Mouse (Mus musculus) adrenal gland, postnatal 4 days (tissue): ENCODE results near the gene Btbd35f10. TPM values are rescaled to one million over a fixed set of nuclear protein-coding genes. Genes with fewer than 3 reads are reported as not detected.
"Not testable (repeated sequence)": the region's sequence is repeated elsewhere in the genome, so short reads cannot be mapped to it uniquely, and the experiment has no call there.

Experiments used
- DNase-seq, 2 experiments: peaks; one replicate each; pipeline ENCODE4 v3.0.0; 2021 to 2022; ENCODE audit warnings: low spot score in 2 of 2, mixed read lengths in 2 of 2
- long read RNA-seq, 2 experiments: library from polyadenylated mRNA; stranded (forward); transcript quantifications; one replicate each; pipeline ENCODE4 v2.0.0; 2021
- total RNA-seq, 2 experiments: library from RNA; stranded (reverse); gene quantifications; 2 replicates each; pipeline ENCODE4 v1.2.3; 2021

The Btbd35f10 gene
- total RNA-seq: not detected
- long read RNA-seq, experiment 1: 0 reads
- long read RNA-seq, experiment 2: 0 reads

- not testable (repeated sequence) for DNase-seq
Observed at GRCm38 (mm10) chrX:3752785-3753184, at the start of gene Btbd35f10. Btbd35f10 (minus strand) TSS chrX:3752885.

Other genes with a start within 250 kb of the Btbd35f10 start
- gene Btbd35f18, start 52.7 kb downstream of the Btbd35f10 start, total RNA-seq: not detected
- gene Btbd35f16, start 204.1 kb upstream of the Btbd35f10 start, total RNA-seq: not detected